Mouse (Mus musculus) erythroblast, embryonic 14.5 days (primary cell): ENCODE results near the gene Zfp445.

Experiments
- GATA1 ChIP-seq: IDR thresholded peaks from 2 replicates; pipeline ENCODE4 v1.6.1; 2012; ENCODE audit warnings: low read length, inconsistent platforms, mixed read lengths
- TAL1 ChIP-seq: IDR thresholded peaks from 3 replicates; pipeline ENCODE4 v1.6.1; 2012; ENCODE audit warnings: low read length, inconsistent platforms, mixed read lengths

DNA sequence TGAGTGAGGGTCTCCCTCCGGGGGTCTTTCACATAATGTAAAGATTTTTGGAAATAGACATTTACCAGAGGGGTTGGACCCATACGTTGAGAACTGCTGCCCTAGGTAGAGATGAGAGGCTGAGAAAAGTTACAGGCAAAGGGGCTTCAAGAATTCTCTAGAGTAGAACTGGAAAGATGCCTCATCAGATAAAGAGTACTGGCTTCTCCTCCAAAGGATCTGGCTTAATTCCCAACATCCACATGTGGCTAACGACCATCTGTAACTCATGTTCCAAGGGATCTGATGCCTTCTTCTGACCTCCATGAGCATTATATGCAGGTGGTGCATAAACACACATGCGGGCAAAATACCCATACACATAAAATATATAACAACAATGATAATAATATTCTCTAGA lies 10.2 kb downstream of the Zfp445 start:
- TF ChIP-seq TAL1 (no peak), GATA1 (no peak)
